Mouse (Mus musculus) liver, embryonic 15.5 days (tissue): Measurements from ENCODE around the gene Zzef1. TPM values are rescaled to one million over a fixed set of nuclear protein-coding genes. Genes with fewer than 3 reads are reported as not detected.

ENCODE experiments used
- ATAC-seq: fragments of 200-750 bp; cut with Nextera tagmentation; 2 replicates; pipeline ENCODE4 v1.8.0; 2017; ENCODE audit warnings: moderate number of reproducible peaks, mild to moderate bottlenecking, moderate library complexity; ENCODE audit not compliant: insufficient read depth
- H3K27ac ChIP-seq: fragments of 300-500 bp; sonication (generic); replicated peaks from 2 replicates; pipeline ENCODE4 v1.5.1; 2015; ENCODE audit warnings: mild to moderate bottlenecking, inconsistent platforms
- H3K27me3 ChIP-seq: fragments of 300-500 bp; sonication (generic); 2 replicates; pipeline ENCODE4 v1.6.1; 2015; ENCODE audit warnings: mild to moderate bottlenecking, inconsistent platforms
- H3K36me3 ChIP-seq: fragments of 300-500 bp; sonication (generic); replicated peaks from 2 replicates; pipeline ENCODE4 v1.6.1; 2015; ENCODE audit warnings: moderate library complexity, mild to moderate bottlenecking, inconsistent platforms
- H3K4me1 ChIP-seq: fragments of 300-500 bp; sonication (generic); replicated peaks from 2 replicates; pipeline ENCODE4 v1.6.1; 2015; ENCODE audit warnings: inconsistent platforms
- H3K4me2 ChIP-seq: fragments of 300-500 bp; sonication (generic); 2 replicates; pipeline ENCODE4 v1.6.1; 2015; ENCODE audit warnings: moderate library complexity, mild to moderate bottlenecking, inconsistent platforms
- H3K4me3 ChIP-seq: fragments of 300-500 bp; sonication (generic); replicated peaks from 2 replicates; pipeline ENCODE4 v1.5.1; 2015; ENCODE audit warnings: mild to moderate bottlenecking, inconsistent platforms
- H3K9ac ChIP-seq: fragments of 300-500 bp; sonication (generic); 2 replicates; pipeline ENCODE4 v1.6.1; 2015; ENCODE audit warnings: moderate library complexity, mild to moderate bottlenecking, inconsistent platforms
- H3K9me3 ChIP-seq: fragments of 300-500 bp; sonication (generic); replicated peaks from 2 replicates; pipeline ENCODE4 v1.6.1; 2016; ENCODE audit warnings: inconsistent platforms
- WGBS: fragments of 180-500 bp; shearing (Covaris S2); methylation state at CpG from one replicate; pipeline ENCODE4 v1.1.7; 2015; ENCODE audit warnings: mixed read lengths; ENCODE audit not compliant: insufficient replicate concordance; 5-methylcytosine and 5-hydroxymethylcytosine counted together
- polyA plus RNA-seq: library from polyadenylated mRNA; unstranded; fragments of >200 nt; fragmentation: Nextera tagmentation; extraction: Ambion mirVana; gene quantifications from 2 replicates; pipeline ENCODE4 v1.2.1, GENCODE M21; 2015

The Zzef1 gene
- polyA plus RNA-seq, 1 experiment from 2014 or later: 3.7 TPM

- no peak overlapping the region for H3K4me3 ChIP-seq
- peaks cover 54% of the 10 kb centered on the region for H3K36me3 ChIP-seq
- ATAC-seq: no peak
These were observed 50.7 kb downstream of the Zzef1 start for GRCm38 (mm10) chr11:72846685-72847084.

GRCm38 (mm10) chr11:72847831-72848628 lies 52.0 kb downstream of the Zzef1 start:
- Histone ChIP-seq H3K27ac (no peak overlapping the region), H3K9me3 (no peaks in the 10 kb centered on the region), H3K4me1 (no peaks in the 10 kb centered on the region), H3K4me2 (no peak overlapping the region), H3K4me3 (no peak overlapping the region), H3K36me3 (peaks cover 65% of the 10 kb centered on the region), H3K27me3 (no peaks in the 10 kb centered on the region), H3K9ac (no peak overlapping the region)
- WGBS: 62% methylated on average over 1 of the region's 1 CpGs
- no peak for ATAC-seq

More at GRCm38 (mm10) chr11:72846685-72847084, 50.7 kb downstream of the Zzef1 start:
- Histone ChIP-seq H3K27me3 (no peaks in the 10 kb centered on the region), H3K4me1 (no peaks in the 10 kb centered on the region), H3K27ac (no peak overlapping the region), H3K9me3 (no peaks in the 10 kb centered on the region), H3K4me2 (no peak overlapping the region), H3K9ac (no peak overlapping the region)

GRCm38 (mm10) chr11:72850419-72851131 lies 54.5 kb downstream of the Zzef1 start:
- 80% methylated on average over 9 of the region's 9 CpGs for WGBS
- no peaks in the 10 kb centered on the region for H3K27me3 ChIP-seq
- no peak for ATAC-seq

GRCm38 (mm10) chr11:72851214-72851613 lies 55.2 kb downstream of the Zzef1 start:
- H3K36me3 ChIP-seq: peaks cover 71% of the 10 kb centered on the region
- no peak for ATAC-seq
- H3K4me1 ChIP-seq: no peaks in the 10 kb centered on the region
- 65% methylated on average over 4 of the region's 4 CpGs for WGBS
- H3K27ac ChIP-seq: no peak overlapping the region
- H3K9me3 ChIP-seq: no peaks in the 10 kb centered on the region
- H3K4me2 ChIP-seq: no peak overlapping the region
- no peak overlapping the region for H3K4me3 ChIP-seq
- H3K9ac ChIP-seq: no peak overlapping the region
- H3K27me3 ChIP-seq: no peaks in the 10 kb centered on the region

More at GRCm38 (mm10) chr11:72850419-72851131, 54.5 kb downstream of the Zzef1 start:
- no peaks in the 10 kb centered on the region for H3K4me1 ChIP-seq
- H3K4me2 ChIP-seq: no peak overlapping the region
- no peak overlapping the region for H3K27ac ChIP-seq
- H3K9ac ChIP-seq: no peak overlapping the region
- H3K4me3 ChIP-seq: no peak overlapping the region
- no peaks in the 10 kb centered on the region for H3K9me3 ChIP-seq
- H3K36me3 ChIP-seq: peaks cover 70% of the 10 kb centered on the region

- ATAC-seq: no peak
- H3K36me3 ChIP-seq: peaks cover 78% of the 10 kb centered on the region
- no peak overlapping the region for H3K27ac ChIP-seq
- H3K9ac ChIP-seq: no peak overlapping the region
- H3K9me3 ChIP-seq: no peaks in the 10 kb centered on the region
- no peak overlapping the region for H3K4me2 ChIP-seq
- no peak overlapping the region for H3K4me3 ChIP-seq
- no peaks in the 10 kb centered on the region for H3K4me1 ChIP-seq
- WGBS: 100% methylated on average over 1 of the region's 1 CpGs
- H3K27me3 ChIP-seq: no peaks in the 10 kb centered on the region
These were observed 56.1 kb downstream of the Zzef1 start for GRCm38 (mm10) chr11:72852122-72852521.

- H3K27ac ChIP-seq: no peak overlapping the region
- no peaks in the 10 kb centered on the region for H3K4me1 ChIP-seq
- peaks cover 76% of the 10 kb centered on the region for H3K36me3 ChIP-seq
- no peak overlapping the region for H3K4me2 ChIP-seq
- H3K4me3 ChIP-seq: no peak overlapping the region
- no peaks in the 10 kb centered on the region for H3K9me3 ChIP-seq
- WGBS: 88% methylated on average over 4 of the region's 4 CpGs
- ATAC-seq: no peak
- no peak overlapping the region for H3K9ac ChIP-seq
- no peaks in the 10 kb centered on the region for H3K27me3 ChIP-seq
These were observed 57.1 kb downstream of the Zzef1 start for GRCm38 (mm10) chr11:72853086-72853485.

GRCm38 (mm10) chr11:72854251-72854650 lies 58.2 kb downstream of the Zzef1 start:
- no peaks in the 10 kb centered on the region for H3K27me3 ChIP-seq
- H3K4me3 ChIP-seq: no peak overlapping the region
- 84% methylated on average over 3 of the region's 3 CpGs for WGBS
- H3K36me3 ChIP-seq: peaks cover 69% of the 10 kb centered on the region
- no peak overlapping the region for H3K27ac ChIP-seq
- no peaks in the 10 kb centered on the region for H3K9me3 ChIP-seq
- H3K4me1 ChIP-seq: no peaks in the 10 kb centered on the region
- H3K9ac ChIP-seq: no peak overlapping the region
- no peak overlapping the region for H3K4me2 ChIP-seq
- no peak for ATAC-seq

- H3K4me1 ChIP-seq: no peaks in the 10 kb centered on the region
- H3K36me3 ChIP-seq: peaks cover 78% of the 10 kb centered on the region
- 77% methylated on average over 2 of the region's 2 CpGs for WGBS
- no peak overlapping the region for H3K4me2 ChIP-seq
- H3K9me3 ChIP-seq: no peaks in the 10 kb centered on the region
- no peak overlapping the region for H3K4me3 ChIP-seq
- H3K9ac ChIP-seq: no peak overlapping the region
- no peak overlapping the region for H3K27ac ChIP-seq
- H3K27me3 ChIP-seq: no peaks in the 10 kb centered on the region
- ATAC-seq: no peak
These were observed 60.7 kb downstream of the Zzef1 start for GRCm38 (mm10) chr11:72856764-72857163.

GRCm38 (mm10) chr11:72861236-72861635 lies 65.2 kb downstream of the Zzef1 start:
- no peak overlapping the region for H3K4me2 ChIP-seq
- no peaks in the 10 kb centered on the region for H3K4me1 ChIP-seq
- no peak overlapping the region for H3K9ac ChIP-seq
- H3K27ac ChIP-seq: no peak overlapping the region
- H3K27me3 ChIP-seq: no peaks in the 10 kb centered on the region
- no peak for ATAC-seq
- H3K4me3 ChIP-seq: no peak overlapping the region
- no peaks in the 10 kb centered on the region for H3K9me3 ChIP-seq
- peaks cover 71% of the 10 kb centered on the region for H3K36me3 ChIP-seq
- WGBS: 81% methylated on average over 3 of the region's 3 CpGs

- Histone ChIP-seq H3K27ac (no peak overlapping the region), H3K9ac (no peak overlapping the region), H3K9me3 (no peaks in the 10 kb centered on the region), H3K4me3 (no peak overlapping the region), H3K36me3 (peaks cover 68% of the 10 kb centered on the region), H3K27me3 (no peaks in the 10 kb centered on the region), H3K4me2 (no peak overlapping the region), H3K4me1 (no peaks in the 10 kb centered on the region)
- no peak for ATAC-seq
- 69% methylated on average over 7 of the region's 7 CpGs for WGBS
These were observed 70.4 kb downstream of the Zzef1 start for GRCm38 (mm10) chr11:72866446-72866845.

- no peaks in the 10 kb centered on the region for H3K9me3 ChIP-seq
- H3K9ac ChIP-seq: no peak overlapping the region
- no peaks in the 10 kb centered on the region for H3K27me3 ChIP-seq
- ATAC-seq: no peak
- H3K4me3 ChIP-seq: no peak overlapping the region
- 64% methylated on average over 1 of the region's 1 CpGs for WGBS
- no peaks in the 10 kb centered on the region for H3K4me1 ChIP-seq
- no peak overlapping the region for H3K27ac ChIP-seq
- H3K36me3 ChIP-seq: peaks cover 57% of the 10 kb centered on the region
- H3K4me2 ChIP-seq: no peak overlapping the region
These were observed 76.0 kb downstream of the Zzef1 start for GRCm38 (mm10) chr11:72872061-72872460.
